Mouse (Mus musculus): ENCODE data around the gene Olfr1106. TPM values are rescaled to one million over a fixed set of nuclear protein-coding genes. Genes with fewer than 3 reads are reported as not detected.

Olfr1106 gene
- polyA plus RNA-seq (2012; rRNA removed; ENCODE audit: low replicate concordance): not detected in 2 replicates

GRCm38 (mm10) chr2:87052173-87052572 lies at the start of gene Olfr1106:
Gene Olfr1106, minus strand, starts transcription at chr2:87052273.

GRCm38 (mm10) chr2:87095908-87096307 lies 43.8 kb upstream of the Olfr1106 start, which contains the start of gene Olfr1109:
Gene Olfr1109, minus strand, starts transcription at chr2:87096008.

DNA sequence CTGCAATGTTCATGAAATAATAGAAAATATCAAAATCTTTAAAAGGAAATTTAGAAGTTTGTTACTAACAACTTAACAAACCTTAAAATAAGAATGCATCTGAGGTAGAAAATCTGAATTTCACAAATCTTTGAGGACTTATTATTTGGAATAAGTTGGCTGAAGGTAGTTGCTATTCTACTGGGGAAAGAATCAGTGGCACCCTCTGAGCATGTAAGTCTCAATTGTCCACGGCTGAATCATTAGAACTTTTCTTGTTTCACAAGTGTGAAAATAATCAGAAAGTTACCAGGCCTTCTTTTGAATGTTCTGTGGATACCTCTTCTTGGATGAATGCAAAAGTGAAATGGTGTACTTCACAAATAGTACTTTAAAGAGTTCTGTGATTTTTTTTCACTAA lies 23.6 kb upstream of the Olfr1106 start, which contains the start of gene Olfr1107:
Olfr1107 (minus strand) TSS at position 101 of the 400 bp plus-strand sequence.

DNA sequence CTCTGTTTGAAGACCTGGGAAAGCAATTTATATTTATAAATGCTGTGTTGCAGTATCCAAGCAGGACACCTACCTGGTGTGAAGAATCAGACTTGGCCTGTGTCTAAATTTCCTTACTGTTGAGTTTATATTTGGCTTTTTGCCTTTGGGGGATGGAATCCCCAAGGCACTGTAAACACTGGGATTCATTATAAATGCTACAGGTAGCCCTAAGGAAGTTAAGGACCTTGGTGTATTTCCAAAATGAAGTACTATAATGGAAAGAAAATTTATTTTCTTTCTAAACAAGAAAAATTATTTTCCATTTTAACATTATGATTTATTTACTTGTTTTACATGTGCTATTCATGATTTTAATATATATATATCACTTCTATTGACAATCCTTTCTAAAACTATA lies 15.6 kb downstream of the Olfr1106 start, which contains the start of gene Olfr1105:
Olfr1105 (minus strand) TSS at position 101 of the 400 bp plus-strand sequence.

DNA sequence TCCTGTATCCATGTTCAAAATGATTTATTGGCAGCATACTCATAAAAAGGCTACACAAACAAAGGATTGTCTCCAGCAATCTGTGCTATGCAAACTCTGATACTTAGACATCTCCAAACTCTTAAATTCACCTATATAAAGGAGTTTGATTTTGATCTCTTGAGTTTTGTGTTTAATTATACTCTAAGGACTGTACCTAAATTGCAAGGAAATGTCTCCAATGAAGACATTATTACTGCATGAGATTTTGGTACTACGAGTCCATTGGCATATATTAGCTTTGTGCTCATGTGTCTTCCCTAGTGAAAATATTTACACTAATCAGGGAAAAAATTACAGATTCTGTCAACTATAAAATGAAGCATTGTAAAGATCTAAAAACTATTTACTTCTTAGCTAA lies 25.1 kb downstream of the Olfr1106 start, which contains the start of gene Olfr1104:
Olfr1104 (minus strand) TSS at position 101 of the 400 bp plus-strand sequence.

GRCm38 (mm10) chr2:86998098-86998497 lies 54.0 kb downstream of the Olfr1106 start, which contains the start of gene Olfr1102:
Gene Olfr1102, plus strand, starts transcription at chr2:86998398.

Other genes starting within 250 kb of the Olfr1106 start
- gene Olfr141, start 242.3 kb downstream of the Olfr1106 start, polyA plus RNA-seq (2012; rRNA removed; ENCODE audit: low replicate concordance): not detected in 2 replicates
- gene Olfr1094, start 227.6 kb downstream of the Olfr1106 start, polyA plus RNA-seq (2012; rRNA removed; ENCODE audit: low replicate concordance): not detected in 2 replicates
- gene Olfr1095, start 200.6 kb downstream of the Olfr1106 start, polyA plus RNA-seq (2012; rRNA removed; ENCODE audit: low replicate concordance): not detected in 2 replicates
- gene Gm13723, start 177.5 kb downstream of the Olfr1106 start, polyA plus RNA-seq (2012; rRNA removed; ENCODE audit: low replicate concordance): not detected in 2 replicates
- not detected in 2 replicates for gene Olfr1097, start 160.1 kb downstream of the Olfr1106 start, polyA plus RNA-seq (2012; rRNA removed; ENCODE audit: low replicate concordance)
- gene Olfr1098, start 127.7 kb downstream of the Olfr1106 start, polyA plus RNA-seq (2012; rRNA removed; ENCODE audit: low replicate concordance): not detected in 2 replicates
- gene Olfr1099, start 91.6 kb downstream of the Olfr1106 start, polyA plus RNA-seq (2012; rRNA removed; ENCODE audit: low replicate concordance): not detected in 2 replicates
- gene Olfr1100, start 72.3 kb downstream of the Olfr1106 start, polyA plus RNA-seq (2012; rRNA removed; ENCODE audit: low replicate concordance): not detected in 2 replicates
- not detected in 2 replicates for gene Olfr1101, start 61.1 kb downstream of the Olfr1106 start, polyA plus RNA-seq (2012; rRNA removed; ENCODE audit: low replicate concordance)
- gene Olfr1102, start 53.9 kb downstream of the Olfr1106 start, polyA plus RNA-seq (2012; rRNA removed; ENCODE audit: low replicate concordance): not detected in 2 replicates
- not detected in 2 replicates for gene Olfr1104, start 25.2 kb downstream of the Olfr1106 start, polyA plus RNA-seq (2012; rRNA removed; ENCODE audit: low replicate concordance)
- not detected in 2 replicates for gene Olfr1105, start 15.7 kb downstream of the Olfr1106 start, polyA plus RNA-seq (2012; rRNA removed; ENCODE audit: low replicate concordance)
- not detected in 2 replicates for gene Olfr1107, start 23.5 kb upstream of the Olfr1106 start, polyA plus RNA-seq (2012; rRNA removed; ENCODE audit: low replicate concordance)
- gene Olfr1109, start 43.7 kb upstream of the Olfr1106 start, polyA plus RNA-seq (2012; rRNA removed; ENCODE audit: low replicate concordance): not detected in 2 replicates
- not detected in 2 replicates for gene Olfr259, start 62.3 kb upstream of the Olfr1106 start, polyA plus RNA-seq (2012; rRNA removed; ENCODE audit: low replicate concordance)
- gene Olfr1110, start 88.0 kb upstream of the Olfr1106 start, polyA plus RNA-seq (2012; rRNA removed; ENCODE audit: low replicate concordance): not detected in 2 replicates
- gene Olfr1111, start 100.4 kb upstream of the Olfr1106 start, polyA plus RNA-seq (2012; rRNA removed; ENCODE audit: low replicate concordance): not detected in 2 replicates
- not detected in 2 replicates for gene Olfr1112, start 135.5 kb upstream of the Olfr1106 start, polyA plus RNA-seq (2012; rRNA removed; ENCODE audit: low replicate concordance)
- gene Olfr1113, start 156.7 kb upstream of the Olfr1106 start, polyA plus RNA-seq (2012; rRNA removed; ENCODE audit: low replicate concordance): not detected in 2 replicates
- not detected in 2 replicates for gene Olfr1115, start 195.7 kb upstream of the Olfr1106 start, polyA plus RNA-seq (2012; rRNA removed; ENCODE audit: low replicate concordance)
- gene Olfr1116, start 215.3 kb upstream of the Olfr1106 start, polyA plus RNA-seq (2012; rRNA removed; ENCODE audit: low replicate concordance): not detected in 2 replicates